Mouse (Mus musculus) left cerebral cortex, postnatal 4 days (tissue): ENCODE measurements at regions not wholly inside any gene's neighbourhood (a gene's known extent, or its start where the extent isn't known, plus 50 kb on each side); places are given as distances from the start of the nearest gene placed in this dataset.

Source experiments
- DNase-seq: peaks from one replicate; pipeline ENCODE4 v3.0.0-alpha.2; 2022
- intact Hi-C: fragments of 180-260 bp; cut with DNase I; formaldehyde crosslinking; loops from one replicate; pipeline ENCODE4 v1.15.1; 2025

GRCm38 (mm10) chr4:83915871-83916270 is 390.5 kb downstream of the Ccdc171 start:
- DNase-seq: no peak
- intact Hi-C loops: no loop called here

DNA sequence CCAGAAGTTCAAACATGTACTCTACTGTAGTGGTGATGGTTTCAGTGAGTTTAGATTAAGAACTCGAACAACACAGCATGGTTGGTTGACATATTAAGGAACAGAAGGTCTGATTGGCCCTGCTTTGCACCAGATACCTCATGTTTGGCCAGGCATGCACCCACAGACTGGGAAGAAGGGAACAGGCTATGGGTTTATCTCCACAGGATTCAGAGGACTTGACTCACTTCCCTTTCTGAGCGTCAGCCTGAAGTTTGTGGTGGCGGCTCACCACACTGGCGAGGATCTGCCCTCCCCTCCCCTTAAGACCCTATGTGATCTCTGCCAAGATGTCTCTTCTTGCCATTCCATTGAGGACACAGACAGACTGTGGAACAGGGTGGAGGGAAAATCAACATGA is 391.7 kb downstream of the Ccdc171 start:
- intact Hi-C loops: no loop called here
- DNase-seq: no peak

- intact Hi-C loops: no loop called here
- no peak for DNase-seq
Measured at GRCm38 (mm10) chr4:83918093-83918492, 392.7 kb downstream of the Ccdc171 start.

DNA sequence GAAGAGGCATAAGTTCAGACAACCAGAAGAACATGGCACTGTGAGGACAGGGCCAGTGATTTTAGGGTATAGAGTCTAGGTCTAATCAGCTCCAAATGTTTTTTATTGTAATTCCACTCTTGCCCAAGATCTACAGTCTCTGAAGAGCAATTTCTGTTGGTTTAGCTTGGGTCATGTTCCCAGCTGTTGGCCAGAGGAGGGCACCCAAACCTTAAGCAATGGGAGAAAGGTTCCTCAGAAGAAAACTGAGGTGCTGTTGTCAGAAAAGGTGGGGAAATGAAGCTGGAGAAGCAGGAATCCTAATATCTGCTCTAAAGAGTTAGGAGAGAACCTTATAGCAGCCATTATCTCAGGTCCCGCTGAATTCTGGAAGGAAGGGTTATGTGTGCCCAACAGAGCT is 393.7 kb downstream of the Ccdc171 start:
- intact Hi-C loops: no loop called here
- DNase-seq: no peak

DNA sequence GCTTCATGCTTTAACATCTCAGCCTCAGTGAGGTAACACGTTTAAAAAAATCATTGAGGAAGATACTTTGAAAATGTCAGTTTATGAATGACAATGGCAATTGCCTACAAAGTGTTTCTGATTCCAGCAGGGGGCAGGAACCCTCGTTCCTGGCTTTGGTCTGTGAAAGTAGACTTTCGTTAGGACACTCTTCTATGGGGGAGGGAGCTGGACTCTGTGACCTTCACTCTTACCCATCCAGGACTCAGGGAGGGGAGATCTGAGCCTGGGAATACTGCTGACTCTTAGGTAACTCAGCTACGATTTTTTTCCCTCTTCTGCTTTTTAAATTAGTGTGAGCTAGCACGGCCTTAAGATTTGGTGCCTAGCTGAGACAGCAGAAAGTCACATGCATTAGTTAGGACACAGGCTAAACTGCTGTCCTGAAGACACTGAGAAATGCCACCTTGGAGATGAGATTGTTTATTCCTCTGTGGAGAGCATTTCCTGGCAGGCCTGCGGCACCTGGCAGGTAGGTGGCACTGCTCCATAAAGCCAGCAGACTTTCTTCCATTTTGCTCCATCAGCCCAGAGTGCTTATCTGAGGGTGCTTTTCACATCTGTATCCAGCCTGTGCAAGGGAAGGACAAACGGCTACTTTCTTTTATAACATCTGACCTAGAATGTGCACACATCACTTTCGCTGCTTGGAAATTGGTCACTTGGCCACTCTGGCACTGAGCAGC is 399.9 kb downstream of the Ccdc171 start:
- intact Hi-C loops: no loop called here
- no peak for DNase-seq

DNA sequence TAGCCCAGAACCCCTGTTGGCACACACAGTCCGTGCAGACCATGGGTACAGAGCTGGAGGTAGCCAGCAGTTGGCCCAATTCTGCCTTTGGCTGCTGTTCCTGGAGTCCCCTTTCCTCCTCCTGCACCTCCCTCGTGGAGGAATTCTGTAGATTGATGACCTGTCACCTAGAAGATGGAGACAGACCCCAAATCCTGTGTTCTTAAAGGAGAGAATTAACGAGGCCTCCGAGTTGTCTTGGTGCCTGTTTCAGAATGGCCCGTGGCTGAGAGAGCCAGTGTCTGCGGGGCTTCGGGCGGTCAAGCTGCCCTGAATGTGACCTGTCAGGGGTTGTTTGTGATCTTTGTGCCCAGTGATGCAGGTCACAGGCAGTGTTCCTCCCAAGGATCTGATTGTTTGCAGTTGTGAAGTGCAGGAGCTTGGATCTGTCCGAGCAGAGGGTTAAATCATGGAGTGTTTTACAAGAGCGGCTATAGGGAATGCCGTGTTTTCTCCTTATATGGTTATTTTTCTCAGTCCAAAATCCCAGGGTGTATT is 400.9 kb downstream of the Ccdc171 start:
- intact Hi-C loops: no loop called here
- no peak for DNase-seq

- DNase-seq: no peak
- intact Hi-C loops: no loop called here
Measured at GRCm38 (mm10) chr4:83931897-83932654, 406.7 kb downstream of the Ccdc171 start.

DNA sequence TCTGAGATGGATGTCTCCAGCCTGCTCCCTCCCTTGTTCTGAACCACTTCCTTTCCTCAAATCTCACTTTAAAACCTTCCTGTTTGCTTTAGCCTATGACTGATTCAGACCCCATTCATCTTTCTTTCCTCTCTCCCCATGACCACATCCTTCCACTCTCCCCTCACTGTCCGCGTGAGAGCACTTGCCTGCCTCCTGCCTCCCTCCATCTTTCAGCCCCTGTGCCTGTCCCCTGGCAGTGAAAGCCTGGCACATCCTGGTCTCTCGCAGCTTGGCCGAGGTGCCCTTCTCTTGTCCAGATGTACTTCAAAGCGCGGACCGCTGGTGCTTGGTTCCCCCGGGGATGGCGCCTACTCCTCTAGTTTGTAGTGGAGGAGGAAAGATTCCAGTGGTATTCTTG is 416.3 kb downstream of the Ccdc171 start:
- intact Hi-C loops: no loop called here
- DNase-seq: no peak

DNA sequence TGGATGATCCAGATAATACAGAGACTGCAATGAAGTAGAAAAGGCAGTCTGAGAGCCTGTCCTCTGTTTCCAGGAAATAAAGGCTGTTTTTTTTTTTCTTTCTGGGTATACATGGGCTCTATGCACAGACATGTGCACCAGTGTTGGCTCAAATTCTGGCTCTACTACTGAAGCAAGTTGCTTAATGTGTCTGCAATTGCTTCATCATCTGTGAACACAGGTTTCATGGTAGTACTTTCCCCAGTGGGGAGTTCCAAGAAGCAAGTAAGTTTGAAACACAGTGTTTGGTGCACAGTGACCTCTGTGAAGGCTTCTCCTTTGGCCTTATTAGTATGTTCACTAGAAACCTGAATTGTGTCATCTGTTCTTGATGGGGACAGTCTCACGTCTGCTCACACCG is 424.3 kb downstream of the Ccdc171 start:
- DNase-seq: no peak
- intact Hi-C loops: no loop called here

- intact Hi-C loops: no loop called here
- peak; percentile 17 for DNase-seq
Measured at GRCm38 (mm10) chr4:83950809-83951409, 425.6 kb downstream of the Ccdc171 start.

DNA sequence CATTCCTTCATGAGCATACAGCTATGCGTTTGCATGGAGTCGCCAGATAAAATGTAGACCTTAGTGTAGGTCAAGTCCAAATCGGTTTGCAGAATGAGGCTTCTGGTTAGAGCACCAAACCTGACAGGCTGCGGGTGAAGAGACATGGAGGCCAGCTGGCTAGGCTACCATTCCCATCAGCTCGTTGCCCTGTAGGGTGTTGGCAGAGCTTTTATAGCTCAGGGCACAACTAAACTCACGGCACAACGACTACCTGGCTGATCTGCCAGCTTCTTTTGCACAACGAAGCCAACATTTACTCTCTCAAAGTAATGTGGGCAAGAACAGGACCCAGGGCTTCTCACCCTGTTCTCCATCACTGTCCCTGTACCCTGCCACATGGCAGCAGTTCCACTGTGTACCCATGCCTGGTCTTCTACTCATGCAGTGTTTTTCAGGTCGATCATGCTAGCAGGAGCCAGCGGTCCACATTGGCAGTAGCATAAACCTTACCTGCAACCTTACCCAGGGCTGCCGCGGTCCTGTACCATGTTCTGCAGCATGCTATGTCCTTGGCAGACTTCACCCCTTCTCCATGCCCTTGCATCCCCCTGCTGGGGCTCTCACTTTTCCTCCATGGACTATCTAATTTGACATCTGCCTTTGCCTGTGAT is 431.0 kb downstream of the Ccdc171 start:
- intact Hi-C loops: no loop called here
- DNase-seq: no peak

- no peak for DNase-seq
- intact Hi-C loops: no loop called here
Measured at GRCm38 (mm10) chr4:83957217-83957692, 431.9 kb downstream of the Ccdc171 start.

- intact Hi-C loops: no loop called here
- no peak for DNase-seq
Measured at GRCm38 (mm10) chr4:83966898-83967297, 441.6 kb downstream of the Ccdc171 start.

GRCm38 (mm10) chr4:83973162-83973561 is 447.8 kb downstream of the Ccdc171 start:
- intact Hi-C loops: no loop called here
- no peak for DNase-seq

DNA sequence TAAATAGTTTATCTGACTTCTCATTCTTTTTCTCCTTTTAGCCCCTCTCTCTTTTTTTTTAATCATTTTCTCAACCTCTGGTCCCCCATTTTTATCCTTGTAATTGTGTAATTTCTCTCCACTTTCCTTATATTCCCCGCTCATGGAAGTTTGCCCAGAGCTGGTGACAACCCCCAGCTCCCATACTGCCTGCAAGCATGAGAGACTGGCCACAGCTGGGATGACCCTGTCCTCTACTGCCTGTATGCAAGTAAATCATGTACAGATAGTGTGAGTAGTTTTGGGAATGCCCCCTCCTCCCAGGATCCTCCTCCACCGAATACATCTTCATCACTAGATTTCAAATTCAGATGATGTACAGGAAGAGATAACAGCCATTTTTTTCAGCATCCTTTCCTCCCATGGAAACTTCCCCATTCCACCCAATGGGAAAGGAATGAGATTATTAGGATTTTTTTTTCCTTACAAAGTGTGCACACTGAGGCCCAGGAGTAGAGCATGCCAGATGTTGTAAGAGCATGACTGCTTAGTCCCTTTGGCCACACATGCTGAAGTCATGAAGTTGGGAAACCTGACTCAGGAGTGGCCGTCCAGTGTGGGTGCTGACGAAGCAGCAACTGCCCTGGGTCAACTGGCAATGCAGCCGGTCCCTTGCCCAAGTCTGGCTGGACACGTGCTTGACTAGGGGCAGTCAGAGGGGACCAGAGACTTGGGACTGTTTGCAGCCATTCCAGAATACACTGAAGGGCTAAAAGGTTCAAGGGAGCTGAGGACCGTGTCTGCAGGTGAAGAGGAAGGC is 449.1 kb downstream of the Ccdc171 start:
- intact Hi-C loops: no loop called here
- no peak for DNase-seq

DNA sequence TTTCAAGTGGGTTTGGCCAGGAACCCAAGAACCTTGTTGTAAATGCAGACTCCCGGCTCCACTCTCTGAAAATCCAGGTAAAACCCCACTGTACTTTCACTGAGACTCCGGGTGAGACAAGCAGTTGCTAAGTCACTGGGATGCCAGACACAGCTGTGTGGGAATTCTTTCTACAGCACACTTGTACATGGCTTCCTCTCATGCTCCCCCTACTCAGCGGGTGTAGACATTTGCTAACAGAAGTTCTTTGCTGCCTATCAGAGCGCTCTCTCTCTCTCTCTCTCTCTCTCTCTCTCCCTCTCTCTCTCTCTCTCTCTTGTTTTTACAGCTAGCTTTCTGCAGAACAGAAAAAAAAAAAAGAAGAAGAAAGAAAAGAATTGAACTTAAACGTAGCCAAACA is 450.2 kb downstream of the Ccdc171 start:
- DNase-seq: no peak
- intact Hi-C loops: no loop called here

DNA sequence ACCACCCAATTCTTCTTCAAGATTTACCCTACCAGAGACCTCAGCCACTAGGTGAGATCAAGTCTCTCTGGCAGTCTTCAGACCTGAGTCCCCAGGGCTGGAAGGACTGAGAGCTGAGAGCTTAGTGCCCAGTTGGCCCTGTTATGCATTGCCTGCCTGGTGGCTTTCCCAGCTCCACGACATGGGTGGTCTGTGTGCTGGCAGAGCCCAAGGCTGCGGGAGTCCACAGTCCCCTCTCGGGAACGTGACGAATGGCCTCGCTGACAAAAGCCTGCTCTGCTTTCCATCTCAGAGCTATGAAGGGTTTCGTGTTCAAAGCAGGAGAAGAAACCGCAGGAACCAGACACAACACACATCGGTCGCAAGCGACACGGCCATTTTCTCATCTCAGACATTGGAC is 450.7 kb downstream of the Ccdc171 start:
- intact Hi-C loops: no loop called here
- DNase-seq: peak; percentile 47

DNA sequence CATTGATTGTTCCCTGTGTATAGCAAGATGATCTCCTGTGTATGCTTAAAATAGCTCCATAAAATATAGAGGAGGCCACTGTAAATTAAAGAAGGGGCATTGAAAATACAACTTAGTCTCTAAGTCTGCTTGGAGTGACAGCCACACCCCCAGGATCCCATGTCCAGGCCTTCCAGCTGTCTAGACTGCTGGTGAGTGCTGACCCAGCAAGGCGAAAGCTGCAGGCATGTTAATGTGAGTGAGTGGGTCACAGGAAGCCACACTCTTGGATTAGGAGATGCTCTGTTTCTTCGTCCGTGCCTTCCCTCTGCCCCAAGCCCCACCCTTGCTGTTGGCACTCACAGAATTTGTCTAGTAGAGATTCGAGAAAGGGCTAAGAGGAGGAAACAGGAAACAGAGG is 453.7 kb downstream of the Ccdc171 start:
- intact Hi-C loops: no loop called here

DNA sequence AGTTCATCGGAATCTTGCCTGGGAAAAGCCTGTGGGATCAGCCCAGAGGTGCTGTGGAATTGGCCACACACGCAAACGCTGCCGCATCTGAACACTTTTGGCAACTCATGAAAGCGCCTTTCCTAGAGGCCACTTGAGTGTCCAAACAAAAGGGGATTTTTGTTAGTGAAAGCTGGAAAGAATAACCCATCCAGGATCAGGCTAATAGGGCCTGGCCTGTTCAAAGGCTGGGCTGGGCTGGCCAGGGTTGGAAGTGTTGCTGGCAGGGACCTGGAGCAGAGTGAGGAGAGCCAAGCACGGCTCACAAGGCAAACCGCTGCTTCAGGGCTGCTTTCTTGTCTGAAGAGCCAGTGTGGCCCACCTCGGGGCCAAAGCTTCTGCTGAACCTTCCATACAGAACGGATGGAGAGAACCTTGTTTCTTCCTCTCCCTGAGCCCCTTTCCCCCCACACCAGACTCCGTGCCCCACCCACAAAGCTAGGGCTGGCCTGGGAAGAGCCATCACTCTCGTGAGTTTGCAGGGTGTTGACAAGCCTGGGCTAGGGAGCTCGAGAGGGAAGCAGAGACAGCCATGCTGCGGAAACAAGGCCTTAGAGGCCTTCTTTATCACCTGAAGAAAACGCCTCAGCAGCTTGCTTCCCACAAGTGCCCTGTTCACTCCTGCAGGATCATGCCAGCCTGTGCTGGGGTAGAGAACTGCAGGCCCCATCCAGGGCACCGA is 459.5 kb downstream of the Ccdc171 start:
- peak; percentile 18 for DNase-seq
- intact Hi-C loops: no loop called here

More for the DNA sequence above, 453.7 kb downstream of the Ccdc171 start:
- no peak for DNase-seq

GRCm38 (mm10) chr4:83985451-83985850 is 460.1 kb downstream of the Ccdc171 start:
- intact Hi-C loops: no loop called here
- DNase-seq: no peak
